In the genomic region with DNA sequence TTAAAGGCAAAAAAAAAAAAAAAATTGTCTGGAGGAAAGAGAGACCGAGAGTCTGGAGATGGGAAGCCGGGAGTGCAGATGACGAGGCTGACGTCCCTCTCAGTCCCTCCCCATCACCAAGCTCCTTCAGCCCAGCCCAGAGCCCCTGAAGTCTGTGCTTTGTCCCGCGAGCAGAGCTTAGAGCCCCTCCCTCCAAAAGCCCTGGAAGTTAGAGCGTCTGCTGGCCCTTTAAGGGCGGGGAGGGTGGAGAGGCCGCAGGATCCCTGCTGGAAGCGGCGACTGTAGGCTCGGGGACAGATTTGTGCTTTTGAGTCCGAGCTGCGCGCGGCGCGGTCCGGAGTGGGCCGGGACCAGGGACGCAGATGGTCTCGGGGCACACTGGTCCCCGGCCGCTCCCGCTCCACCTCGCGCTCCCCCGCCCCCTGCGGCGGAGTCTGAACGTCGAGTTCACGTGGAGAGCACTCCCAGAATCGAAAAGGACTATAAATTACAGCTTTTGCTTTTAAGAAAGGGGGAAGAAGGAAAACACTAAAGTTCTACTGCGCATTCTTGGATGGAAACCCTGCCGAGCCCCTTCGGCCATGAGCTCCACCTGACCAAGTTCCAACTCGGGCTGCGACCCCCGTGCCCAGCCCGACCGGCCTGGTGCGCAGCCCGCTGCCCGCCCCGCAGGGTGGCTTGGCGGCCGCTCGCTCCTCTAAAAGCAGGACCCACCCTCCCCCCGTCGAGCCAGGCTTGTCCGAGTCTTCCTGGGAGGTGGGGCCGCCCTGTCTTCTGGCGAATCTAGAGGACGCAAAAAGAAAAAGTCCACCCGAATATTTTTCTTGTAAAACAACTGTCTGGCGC, we compare ENCODE assay signal across 8 mouse cellular contexts. TPM values are rescaled to one million over a fixed set of nuclear protein-coding genes. Genes with fewer than 3 reads are reported as not detected.
A peak's percentile ranks its signal among the peaks of the same experiment; 100 is the strongest.
DNase-seq lines count a peak whose midpoint lies in the region; ATAC-seq and TF ChIP-seq lines count a peak whose summit lies in the region.

No protein-coding gene starts in this region.

- peaks cover 32% of the 10 kb centered on the region for H3K27me3 ChIP-seq in embryonic facial prominence, embryonic 11.5 days (ENCODE audit: control insufficient read depth, insufficient read depth, low read length)
- H3K27me3 ChIP-seq in hindbrain, embryonic 12.5 days: peaks cover 69% of the 10 kb centered on the region
- peaks cover 36% of the 10 kb centered on the region for H3K27me3 ChIP-seq in lung, postnatal 0 days (replicated peaks; ENCODE audit: insufficient read depth, low read length)

- no peaks in the 10 kb centered on the region; the same call in 1 of the 2 replicates for H3K36me3 ChIP-seq in embryonic facial prominence, embryonic 11.5 days (replicated peaks; ENCODE audit: control insufficient read depth, insufficient read depth, low read depth, low read length)
- peaks cover 8% of the 10 kb centered on the region; the same call in 1 of the 2 replicates for H3K36me3 ChIP-seq in hindbrain, embryonic 12.5 days
- H3K36me3 ChIP-seq in lung, postnatal 0 days (ENCODE audit: insufficient read depth, low read length): no peaks in the 10 kb centered on the region; the same call in 1 of the 2 replicates

- peaks cover 12% of the 10 kb centered on the region for H3K4me1 ChIP-seq in lung, adult 2 months (ENCODE audit: control insufficient read depth, insufficient read depth, low read length)
- peaks cover 11% of the 10 kb centered on the region for H3K4me1 ChIP-seq in embryonic facial prominence, embryonic 11.5 days (ENCODE audit: control insufficient read depth, insufficient read depth, low read length)
- peaks cover 66% of the 10 kb centered on the region for H3K4me1 ChIP-seq in hindbrain, embryonic 12.5 days
- H3K4me1 ChIP-seq in lung, postnatal 0 days (ENCODE audit: insufficient read depth, low read depth, low read length): peaks cover 14% of the 10 kb centered on the region

- WGBS in lung, adult 2 months: 26% methylated on average over 57 of the region's 57 CpGs
- WGBS in embryonic facial prominence, embryonic 11.5 days: under 1% methylated on average over 57 of the region's 57 CpGs
- under 1% methylated on average over 57 of the region's 57 CpGs for WGBS in hindbrain, embryonic 12.5 days
- 4% methylated on average over 57 of the region's 57 CpGs for WGBS in lung, postnatal 0 days

- no peaks in the 10 kb centered on the region for H3K9me3 ChIP-seq in embryonic facial prominence, embryonic 11.5 days (replicated peaks; ENCODE audit: control insufficient read depth, low read length)
- no peaks in the 10 kb centered on the region for H3K9me3 ChIP-seq in hindbrain, embryonic 12.5 days (replicated peaks)
- H3K9me3 ChIP-seq in lung, postnatal 0 days (ENCODE audit: low read length): no peaks in the 10 kb centered on the region

- TF ChIP-seq EP300 in lung, postnatal 0 days (IDR thresholded peaks at IDR 0.05): no peak

- TF ChIP-seq POLR2A in lung, adult 2 months (IDR thresholded peaks at IDR 0.05; ENCODE audit: borderline replicate concordance, extremely low read depth, low read depth, low read length): no peak

- no peak for ATAC-seq in embryonic facial prominence, embryonic 11.5 days (replicated peaks; ENCODE audit: insufficient number of reproducible peaks, low FRiP score, low TSS enrichment, low read depth)
- no peak for ATAC-seq in hindbrain, embryonic 12.5 days (ENCODE audit: low FRiP score)
- no peak for ATAC-seq in lung, postnatal 0 days

- H3K27ac ChIP-seq in embryonic facial prominence, embryonic 11.5 days (replicated peaks; ENCODE audit: low read depth, low read length): no peak overlapping the region
- no peak overlapping the region for H3K27ac ChIP-seq in hindbrain, embryonic 12.5 days
- H3K27ac ChIP-seq in lung, postnatal 0 days (ENCODE audit: low read length): no peak overlapping the region

- DNase-seq in lung, adult 2 months: no peak
- no peak for DNase-seq in lung, adult 18-20 months
- peak; percentile 59 for DNase-seq in embryonic facial prominence, embryonic 11.5 days (ENCODE audit: low spot score)
- peak; percentile 41 for DNase-seq in lung, postnatal 0 days (ENCODE audit: low spot score)
- DNase-seq in spleen, adult 18-20 months: no peak
- DNase-seq in frontal cortex, postnatal 14 days (ENCODE audit: low spot score in 2 of 2): no peak
- no peak for DNase-seq in layer of hippocampus, postnatal 14 days (ENCODE audit: low spot score in 2 of 2)

- H3K4me2 ChIP-seq in embryonic facial prominence, embryonic 11.5 days (ENCODE audit: low read depth, low read length): peak overlapping the region; percentile 80
- peak overlapping the region; percentile 73 for H3K4me2 ChIP-seq in hindbrain, embryonic 12.5 days (replicated peaks)
- H3K4me2 ChIP-seq in lung, postnatal 0 days (replicated peaks; ENCODE audit: low read depth, low read length): peak overlapping the region; percentile 84

- H3K9ac ChIP-seq in embryonic facial prominence, embryonic 11.5 days (replicated peaks; ENCODE audit: low read length): peak overlapping the region; percentile 52
- peak overlapping the region; percentile 57 for H3K9ac ChIP-seq in hindbrain, embryonic 12.5 days
- H3K9ac ChIP-seq in lung, postnatal 0 days (replicated peaks; ENCODE audit: low read depth): peak overlapping the region; percentile 26; the same call in 1 of the 2 replicates

- TF ChIP-seq CTCF in lung, adult 2 months (IDR thresholded peaks at IDR 0.05; ENCODE audit: insufficient read depth, low read length): no peak
- no peak for TF ChIP-seq CTCF in lung, postnatal 0 days (IDR thresholded peaks at IDR 0.05)

- peak overlapping the region; percentile 28 for H3K4me3 ChIP-seq in lung, adult 2 months (replicated peaks; ENCODE audit: extremely low read depth, low read depth, low read length)
- peak overlapping the region; percentile 44 for H3K4me3 ChIP-seq in embryonic facial prominence, embryonic 11.5 days (ENCODE audit: low read depth, low read length)
- H3K4me3 ChIP-seq in hindbrain, embryonic 12.5 days: peak overlapping the region; percentile 40
- peak overlapping the region; percentile 46 for H3K4me3 ChIP-seq in lung, postnatal 0 days (ENCODE audit: low read depth, low read length)

RNA-seq across cellular contexts. Expression of a gene that starts 3.6 kb away (rescaled TPM):
- polyA plus RNA-seq in lung, adult 2 months (2012; rRNA removed): 3.8 and 3.9 TPM in 2 replicates
- 10.3 and 12.2 TPM in 2 replicates for polyA plus RNA-seq in embryonic facial prominence, embryonic 11.5 days (2014; fragmentation: Nextera tagmentation; extraction: Ambion mirVana)
- polyA plus RNA-seq in hindbrain, embryonic 12.5 days (2016; fragmentation: Nextera tagmentation; extraction: Ambion mirVana): 9.9 and 11.6 TPM in 2 replicates
- 9.4 and 9.8 TPM in 2 replicates for polyA plus RNA-seq in lung, postnatal 0 days (2015; fragmentation: Nextera tagmentation; extraction: Ambion mirVana)
- 10 to 100 TPM; 15.0 to 15.2 TPM for total RNA-seq in layer of hippocampus, postnatal 14 days (2021)

RNA-seq across cellular contexts. Expression of a gene that starts 14.4 kb away (rescaled TPM):
- 2.9 and 4.4 TPM in 2 replicates for polyA plus RNA-seq in lung, adult 2 months (2012; rRNA removed)
- polyA plus RNA-seq in embryonic facial prominence, embryonic 11.5 days (2014; fragmentation: Nextera tagmentation; extraction: Ambion mirVana): 87.1 and 91.8 TPM in 2 replicates
- 60.5 and 62.5 TPM in 2 replicates for polyA plus RNA-seq in hindbrain, embryonic 12.5 days (2016; fragmentation: Nextera tagmentation; extraction: Ambion mirVana)
- 6.2 and 6.9 TPM in 2 replicates for polyA plus RNA-seq in lung, postnatal 0 days (2015; fragmentation: Nextera tagmentation; extraction: Ambion mirVana)
- 1 to 10 TPM; 3.6 to 4.2 TPM for total RNA-seq in layer of hippocampus, postnatal 14 days (2021)

RNA-seq across cellular contexts. Expression of a gene that starts 48.9 kb away (rescaled TPM):
- polyA plus RNA-seq in lung, adult 2 months (2012; rRNA removed): 16.2 and 16.8 TPM in 2 replicates
- 4.4 and 4.8 TPM in 2 replicates for polyA plus RNA-seq in embryonic facial prominence, embryonic 11.5 days (2014; fragmentation: Nextera tagmentation; extraction: Ambion mirVana)
- 13.2 and 15.0 TPM in 2 replicates for polyA plus RNA-seq in hindbrain, embryonic 12.5 days (2016; fragmentation: Nextera tagmentation; extraction: Ambion mirVana)
- 8.9 and 9.7 TPM in 2 replicates for polyA plus RNA-seq in lung, postnatal 0 days (2015; fragmentation: Nextera tagmentation; extraction: Ambion mirVana)
- total RNA-seq in layer of hippocampus, postnatal 14 days (2021): 10 to 100 TPM; 59.1 to 59.4 TPM

RNA-seq across cellular contexts. Expression of a gene that starts 49.2 kb away (rescaled TPM):
- polyA plus RNA-seq in lung, adult 2 months (2012; rRNA removed): 0.13 TPM in 1 of 2 replicates, not detected in the other
- not detected in 2 replicates for polyA plus RNA-seq in embryonic facial prominence, embryonic 11.5 days (2014; fragmentation: Nextera tagmentation; extraction: Ambion mirVana)
- not detected in 2 replicates for polyA plus RNA-seq in hindbrain, embryonic 12.5 days (2016; fragmentation: Nextera tagmentation; extraction: Ambion mirVana)
- not detected in 2 replicates for polyA plus RNA-seq in lung, postnatal 0 days (2015; fragmentation: Nextera tagmentation; extraction: Ambion mirVana)
- not detected for total RNA-seq in layer of hippocampus, postnatal 14 days (2021)

Comparison
In these comparisons a context has a peak if more than half of its experiments do, and no peak if none do; other contexts are left out.
1. DNase-seq: peak in embryonic facial prominence, embryonic 11.5 days (single experiment) and lung, postnatal 0 days (single experiment); none in lung, adult 2 months (single experiment), lung, adult 18-20 months (0 of 2), spleen, adult 18-20 months (0 of 2), frontal cortex, postnatal 14 days (0 of 2) and layer of hippocampus, postnatal 14 days (0 of 2).
2. Peak in every context shown above with its lines, with median percentiles within 50 percentile points of each other: H3K4me3 ChIP-seq, H3K4me2 ChIP-seq and H3K9ac ChIP-seq.